Mouse (Mus musculus) liver, embryonic 14 days (tissue): ENCODE measurements around the gene Taar6. TPM values are rescaled to one million over a fixed set of nuclear protein-coding genes. Genes with fewer than 3 reads are reported as not detected.

Experiments
- polyA plus RNA-seq: library from polyadenylated mRNA; depleted of rRNA; stranded (reverse); fragments of >200 nt; gene quantifications from 2 replicates; pipeline ENCODE4 v1.2.3, GENCODE M21; 2012; rRNA removed

Gene Taar6
- not detected in 2 replicates for polyA plus RNA-seq

DNA sequence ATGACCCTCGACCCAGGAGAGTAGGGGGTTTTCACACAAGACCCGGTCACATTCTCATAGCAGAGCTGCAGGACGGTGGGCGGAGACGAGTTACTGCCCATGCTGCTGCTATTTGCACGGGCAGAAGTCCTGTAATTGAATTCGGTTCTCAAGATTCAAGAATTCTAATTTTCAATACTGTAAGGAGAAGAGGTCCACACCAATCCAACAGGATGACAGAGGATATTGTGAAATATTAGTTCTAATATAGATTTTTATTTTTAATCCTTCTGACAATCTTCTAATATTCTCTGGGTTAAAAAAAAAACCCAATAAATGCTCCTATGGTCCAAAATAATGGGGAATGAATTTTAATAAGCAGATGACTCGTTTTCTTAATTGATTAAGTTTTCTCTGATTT, at the start of gene Taar6:
TSS of gene Taar6 (minus strand) at position 101 of the 400 bp plus-strand sequence.

DNA sequence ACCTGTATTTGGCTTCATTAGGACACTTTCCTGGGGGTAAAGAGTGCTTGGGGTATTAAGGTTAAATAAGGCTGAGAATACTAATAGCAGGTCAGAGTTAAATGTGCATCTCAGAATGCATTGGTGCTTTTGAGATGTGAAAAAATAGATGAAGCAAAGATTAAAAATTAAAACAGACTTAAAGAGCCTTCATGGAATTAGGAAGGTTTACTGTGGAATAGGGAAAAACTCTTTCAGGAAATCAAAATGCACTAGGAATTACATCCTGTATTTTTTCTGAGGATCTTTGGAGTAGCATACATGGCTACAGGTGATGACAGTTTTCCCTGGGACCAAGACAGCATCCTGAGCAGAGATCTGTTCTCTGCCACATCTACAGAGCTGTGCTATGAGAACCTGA, 41.5 kb upstream of the Taar6 start, which contains the start of gene Taar7d:
TSS of gene Taar7d (plus strand) at position 301 of the 400 bp plus-strand sequence.

GRCm38 (mm10) chr10:23999639-24000038, 14.2 kb upstream of the Taar6 start, which contains the start of gene Taar7b:
Gene Taar7b (plus strand): TSS chr10:23999939.

GRCm38 (mm10) chr10:23993381-23993780, 7.9 kb upstream of the Taar6 start, which contains the start of gene Taar7a:
Gene Taar7a (minus strand): TSS chr10:23993481.

DNA sequence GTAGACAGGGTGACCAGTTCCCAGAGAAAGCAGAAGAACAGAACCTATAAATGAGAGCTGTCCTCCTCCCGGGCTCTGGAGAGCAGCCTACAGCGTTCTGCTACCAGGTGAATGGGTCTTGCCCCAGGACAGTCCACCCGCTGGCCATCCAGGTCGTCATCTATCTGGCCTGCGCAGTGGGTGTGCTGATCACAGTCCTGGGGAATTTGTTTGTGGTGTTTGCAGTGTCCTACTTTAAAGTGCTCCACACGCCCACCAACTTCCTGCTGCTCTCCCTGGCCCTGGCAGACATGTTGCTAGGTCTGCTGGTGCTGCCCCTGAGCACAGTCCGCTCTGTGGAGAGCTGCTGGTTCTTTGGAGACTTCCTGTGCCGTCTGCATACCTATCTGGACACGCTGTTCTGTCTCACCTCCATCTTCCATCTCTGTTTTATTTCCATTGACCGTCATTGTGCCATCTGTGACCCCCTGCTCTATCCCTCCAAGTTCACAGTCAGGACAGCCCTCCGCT, 14.7 kb downstream of the Taar6 start, which contains the start of gene Taar5:
TSS of gene Taar5 (plus strand) at position 51 of the 510 bp plus-strand sequence.

DNA sequence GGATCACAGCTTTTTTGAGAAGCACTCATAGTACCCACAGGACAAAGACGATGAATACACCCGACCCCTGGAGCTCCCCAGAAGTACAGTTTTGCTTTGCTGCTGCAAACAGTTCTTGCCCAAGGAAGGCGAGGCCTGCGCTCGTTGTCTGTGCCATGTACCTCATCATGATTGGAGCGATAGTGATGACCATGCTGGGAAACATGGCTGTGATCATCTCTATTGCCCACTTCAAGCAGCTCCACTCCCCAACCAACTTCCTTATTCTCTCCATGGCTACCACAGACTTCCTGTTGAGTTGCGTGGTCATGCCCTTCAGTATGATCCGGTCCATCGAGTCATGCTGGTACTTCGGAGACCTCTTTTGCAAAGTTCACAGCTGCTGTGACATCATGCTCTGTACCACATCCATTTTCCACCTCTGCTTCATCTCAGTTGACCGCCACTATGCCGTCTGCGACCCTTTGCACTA, 25.0 kb downstream of the Taar6 start, which contains the start of gene Taar4:
TSS of gene Taar4 (plus strand) at position 51 of the 472 bp plus-strand sequence.

DNA sequence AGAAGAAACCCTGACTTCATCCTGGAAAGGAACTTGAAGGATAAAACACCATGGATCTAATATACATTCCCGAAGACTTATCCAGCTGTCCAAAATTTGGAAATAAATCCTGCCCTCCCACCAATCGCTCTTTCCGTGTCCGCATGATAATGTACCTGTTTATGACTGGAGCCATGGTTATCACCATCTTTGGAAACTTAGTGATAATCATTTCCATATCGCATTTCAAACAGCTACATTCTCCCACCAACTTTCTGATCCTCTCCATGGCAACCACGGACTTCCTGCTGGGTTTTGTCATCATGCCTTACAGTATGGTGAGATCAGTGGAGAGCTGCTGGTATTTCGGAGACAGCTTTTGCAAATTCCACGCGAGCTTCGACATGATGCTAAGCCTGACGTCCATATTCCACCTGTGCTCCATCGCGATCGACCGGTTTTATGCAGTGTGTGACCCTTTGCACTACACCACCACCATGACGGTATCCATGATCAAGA, 35.9 kb downstream of the Taar6 start, which contains the start of gene Taar3:
TSS of gene Taar3 (plus strand) at position 51 of the 498 bp plus-strand sequence.

DNA sequence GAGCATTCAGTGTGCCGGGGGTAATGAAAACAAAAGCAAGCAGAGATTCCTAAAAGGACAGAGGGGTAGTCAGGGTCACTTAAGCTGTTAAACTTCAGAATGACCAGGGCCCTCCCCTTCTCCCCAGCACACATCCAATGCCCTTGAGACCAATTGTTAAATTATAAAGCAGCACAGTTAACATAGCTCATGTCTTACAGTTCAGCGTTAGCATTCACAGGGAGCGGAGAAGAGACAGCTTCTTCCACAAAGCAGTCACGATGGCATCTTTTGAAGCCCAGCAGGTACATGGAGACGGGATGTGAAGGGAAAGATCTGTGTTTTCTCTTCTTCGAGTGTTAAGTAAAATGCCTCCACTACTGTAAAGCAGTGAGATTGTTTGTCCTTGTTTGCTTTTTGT, 47.1 kb downstream of the Taar6 start, which contains the start of gene Taar2:
TSS of gene Taar2 (plus strand) at position 261 of the 400 bp plus-strand sequence.

Other genes with a start within 250 kb of the Taar6 start
- 3,859 and 3,962 TPM in 2 replicates for gene Rps12, start 198.4 kb downstream of the Taar6 start, polyA plus RNA-seq
- 2.0 TPM in 2 replicates for gene Slc18b1, start 188.7 kb downstream of the Taar6 start, polyA plus RNA-seq
- 0.38 and 0.56 TPM in 2 replicates for gene Vnn3, start 134.2 kb downstream of the Taar6 start, polyA plus RNA-seq
- gene Vnn1, start 91.0 kb downstream of the Taar6 start, polyA plus RNA-seq: 0.80 and 1.0 TPM in 2 replicates
- not detected in 2 replicates for gene Taar1, start 65.3 kb downstream of the Taar6 start, polyA plus RNA-seq
- gene Taar2, start 47.1 kb downstream of the Taar6 start, polyA plus RNA-seq: not detected in 2 replicates
- not detected in 2 replicates for gene Taar3, start 36.1 kb downstream of the Taar6 start, polyA plus RNA-seq
- not detected in 2 replicates for gene Taar4, start 25.2 kb downstream of the Taar6 start, polyA plus RNA-seq
- not detected in 2 replicates for gene Taar5, start 14.9 kb downstream of the Taar6 start, polyA plus RNA-seq
- not detected in 2 replicates for gene Taar7a, start 7.8 kb upstream of the Taar6 start, polyA plus RNA-seq
- gene Taar7b, start 14.3 kb upstream of the Taar6 start, polyA plus RNA-seq: not detected in 2 replicates
- gene Taar7d, start 41.6 kb upstream of the Taar6 start, polyA plus RNA-seq: not detected in 2 replicates
- gene Taar7e, start 52.0 kb upstream of the Taar6 start, polyA plus RNA-seq: not detected in 2 replicates
- gene Taar7f, start 63.9 kb upstream of the Taar6 start, polyA plus RNA-seq: not detected in 2 replicates
- gene Taar8a, start 90.9 kb upstream of the Taar6 start, polyA plus RNA-seq: not detected in 2 replicates
- not detected in 2 replicates for gene Taar8b, start 106.6 kb upstream of the Taar6 start, polyA plus RNA-seq
- not detected in 2 replicates for gene Taar8c, start 116.3 kb upstream of the Taar6 start, polyA plus RNA-seq
- gene Taar9, start 123.9 kb upstream of the Taar6 start, polyA plus RNA-seq: not detected in 2 replicates
- 11.8 and 15.5 TPM in 2 replicates for gene Stx7, start 163.7 kb upstream of the Taar6 start, polyA plus RNA-seq
- gene Moxd1, start 237.9 kb upstream of the Taar6 start, polyA plus RNA-seq: 0.10 and 0.21 TPM in 2 replicates